24 mouse cellular contexts compared by ENCODE assay signal in genomic region chr15:26426231-26426630, GRCm38 (mm10).
DNase-seq lines count a peak whose midpoint lies in the region; ATAC-seq and TF ChIP-seq lines count a peak whose summit lies in the region.
"Had no signal": no experiment of that assay in that cellular context is flagged by ENCODE, and none has a peak within 500 bp of the region (broad histone marks: within the 10 kb centered on the region; RNA-seq: fewer than 3 reads in every experiment).

No protein-coding gene starts in this region.

- H3K4me1 ChIP-seq in hindbrain, postnatal 0 days (ENCODE audit: insufficient read depth, low read length), result no peaks in the 10 kb centered on the region
- H3K4me1 ChIP-seq in hindbrain, embryonic 10.5 days (replicated peaks), result no peaks in the 10 kb centered on the region
- H3K4me1 ChIP-seq in lung, embryonic 15.5 days, result peaks cover 2% of the 10 kb centered on the region; the same call in 1 of the 2 replicates
- H3K4me1 ChIP-seq in lung, postnatal 0 days (ENCODE audit: insufficient read depth, low read depth, low read length), result no peaks in the 10 kb centered on the region
- no peaks in the 10 kb centered on the region for H3K4me1 ChIP-seq in midbrain, embryonic 13.5 days (replicated peaks)
- H3K4me1 ChIP-seq: heart, embryonic 10.5 days; heart, embryonic 15.5 days; hindbrain, embryonic 13.5 days; limb, embryonic 13.5 days; neural tube, embryonic 13.5 days had no signal

- H3K4me3 ChIP-seq in hindbrain, postnatal 0 days (ENCODE audit: low read length), result no peak overlapping the region
- H3K4me3 ChIP-seq in hindbrain, embryonic 10.5 days, result no peak overlapping the region
- no peak overlapping the region for H3K4me3 ChIP-seq in lung, embryonic 15.5 days
- H3K4me3 ChIP-seq in lung, postnatal 0 days (ENCODE audit: low read depth, low read length), result no peak overlapping the region
- no peak overlapping the region for H3K4me3 ChIP-seq in midbrain, embryonic 13.5 days (replicated peaks)
- H3K4me3 ChIP-seq: erythroblast, embryonic 14.5 days; gastrocnemius, adult 2 months; heart, embryonic 10.5 days; heart, embryonic 15.5 days; hindbrain, embryonic 13.5 days; left cerebral cortex, adult 2 months; limb, embryonic 13.5 days; neural tube, embryonic 13.5 days had no signal

- no peak overlapping the region for H3K4me2 ChIP-seq in hindbrain, postnatal 0 days (ENCODE audit: low read depth, low read length)
- H3K4me2 ChIP-seq in lung, embryonic 15.5 days, result no peak overlapping the region
- H3K4me2 ChIP-seq in lung, postnatal 0 days (replicated peaks; ENCODE audit: low read depth, low read length), result no peak overlapping the region
- H3K4me2 ChIP-seq in midbrain, embryonic 13.5 days (replicated peaks), result no peak overlapping the region
- H3K4me2 ChIP-seq: heart, embryonic 15.5 days; hindbrain, embryonic 13.5 days; limb, embryonic 13.5 days; liver, embryonic 11.5 days; midbrain, embryonic 11.5 days; neural tube, embryonic 13.5 days had no signal

- TF ChIP-seq CTCF in hindbrain, postnatal 0 days (IDR thresholded peaks at IDR 0.05; ENCODE audit: low read depth), result no peak
- no peak for TF ChIP-seq CTCF in lung, postnatal 0 days (IDR thresholded peaks at IDR 0.05)

- no peak for ATAC-seq in hindbrain, postnatal 0 days
- peak; percentile 96 for ATAC-seq in lung, embryonic 15.5 days (ENCODE audit: borderline replicate concordance, extremely low read depth, low FRiP score, low TSS enrichment)
- peak; percentile 89 for ATAC-seq in lung, postnatal 0 days
- ATAC-seq in midbrain, embryonic 13.5 days, result no peak
- ATAC-seq: forebrain, embryonic 16.5 days; intestine, postnatal 0 days had no signal

- no peak overlapping the region for H3K27ac ChIP-seq in hindbrain, postnatal 0 days
- H3K27ac ChIP-seq in hindbrain, embryonic 10.5 days, result no peak overlapping the region
- H3K27ac ChIP-seq in lung, embryonic 15.5 days, result 0 out of 2 replicates have a peak overlapping the region, but pooled peaks have one; percentile 15
- H3K27ac ChIP-seq in lung, postnatal 0 days (ENCODE audit: low read length), result no peak overlapping the region
- no peak overlapping the region for H3K27ac ChIP-seq in midbrain, embryonic 13.5 days
- H3K27ac ChIP-seq: gastrocnemius, adult 2 months; heart, embryonic 10.5 days; heart, embryonic 15.5 days; hindbrain, embryonic 13.5 days; left cerebral cortex, adult 2 months; limb, embryonic 13.5 days; neural tube, embryonic 13.5 days had no signal

- TF ChIP-seq EP300 in lung, postnatal 0 days (IDR thresholded peaks at IDR 0.05), result no peak

- no peaks in the 10 kb centered on the region for H3K36me3 ChIP-seq in hindbrain, postnatal 0 days (ENCODE audit: insufficient read depth, low read length)
- no peaks in the 10 kb centered on the region for H3K36me3 ChIP-seq in hindbrain, embryonic 10.5 days
- H3K36me3 ChIP-seq in lung, embryonic 15.5 days, result no peaks in the 10 kb centered on the region
- no peaks in the 10 kb centered on the region for H3K36me3 ChIP-seq in lung, postnatal 0 days (ENCODE audit: insufficient read depth, low read length)
- no peaks in the 10 kb centered on the region for H3K36me3 ChIP-seq in midbrain, embryonic 13.5 days
- H3K36me3 ChIP-seq: heart, embryonic 10.5 days; heart, embryonic 15.5 days; hindbrain, embryonic 13.5 days; limb, embryonic 13.5 days; neural tube, embryonic 13.5 days had no signal

- DNase-seq in hindbrain, postnatal 0 days (ENCODE audit: low spot score), result peak; percentile 4
- DNase-seq in hindbrain, embryonic 10.5 days (ENCODE audit: low spot score), result no peak
- peak; percentile 79 for DNase-seq in lung, postnatal 0 days (ENCODE audit: low spot score)
- DNase-seq in lung, postnatal 4 days, result peak; percentile 31 to 71
- DNase-seq in B cell, adult 2 months, result no peak
- DNase-seq: cerebellum, adult 8-10 months; gastrocnemius, adult 2 months; kidney, adult 9 months; kidney, postnatal 10 days; layer of hippocampus, adult 9-11 months; thymus, postnatal 4 days had no signal

- no peaks in the 10 kb centered on the region for H3K9me3 ChIP-seq in hindbrain, postnatal 0 days (ENCODE audit: low read length)
- no peaks in the 10 kb centered on the region for H3K9me3 ChIP-seq in hindbrain, embryonic 10.5 days
- no peaks in the 10 kb centered on the region for H3K9me3 ChIP-seq in lung, embryonic 15.5 days
- H3K9me3 ChIP-seq in lung, postnatal 0 days (ENCODE audit: low read length), result no peaks in the 10 kb centered on the region
- no peaks in the 10 kb centered on the region for H3K9me3 ChIP-seq in midbrain, embryonic 13.5 days
- H3K9me3 ChIP-seq: heart, embryonic 10.5 days; heart, embryonic 15.5 days; hindbrain, embryonic 13.5 days; limb, embryonic 13.5 days; neural tube, embryonic 13.5 days had no signal

- H3K27me3 ChIP-seq in hindbrain, postnatal 0 days (ENCODE audit: insufficient read depth, low read length), result no peaks in the 10 kb centered on the region
- H3K27me3 ChIP-seq in hindbrain, embryonic 10.5 days (ENCODE audit: insufficient read depth, poor library complexity, severe bottlenecking), result no peaks in the 10 kb centered on the region
- no peaks in the 10 kb centered on the region for H3K27me3 ChIP-seq in lung, embryonic 15.5 days
- H3K27me3 ChIP-seq in lung, postnatal 0 days (replicated peaks; ENCODE audit: insufficient read depth, low read length), result no peaks in the 10 kb centered on the region
- no peaks in the 10 kb centered on the region for H3K27me3 ChIP-seq in midbrain, embryonic 13.5 days
- H3K27me3 ChIP-seq: heart, embryonic 15.5 days; hindbrain, embryonic 13.5 days; limb, embryonic 13.5 days; neural tube, embryonic 13.5 days had no signal

- H3K9ac ChIP-seq in hindbrain, postnatal 0 days (replicated peaks; ENCODE audit: low read length), result no peak overlapping the region
- no peak overlapping the region for H3K9ac ChIP-seq in lung, embryonic 15.5 days
- no peak overlapping the region for H3K9ac ChIP-seq in lung, postnatal 0 days (replicated peaks; ENCODE audit: low read depth)
- H3K9ac ChIP-seq in midbrain, embryonic 13.5 days (replicated peaks), result no peak overlapping the region
- H3K9ac ChIP-seq: heart, embryonic 15.5 days; hindbrain, embryonic 13.5 days; limb, embryonic 13.5 days; neural tube, embryonic 13.5 days had no signal

Comparison
In these comparisons a context has a peak if more than half of its experiments do, and no peak if none do; other contexts are left out.
1. DNase-seq: peak in hindbrain, postnatal 0 days (single experiment), lung, postnatal 0 days (single experiment) and lung, postnatal 4 days (2 of 2); none in hindbrain, embryonic 10.5 days (single experiment) and B cell, adult 2 months (0 of 2).
2. ATAC-seq: peak in lung, embryonic 15.5 days (single experiment) and lung, postnatal 0 days (single experiment); none in hindbrain, postnatal 0 days (single experiment) and midbrain, embryonic 13.5 days (single experiment).